Mouse (Mus musculus) kidney, embryonic 14.5 days (tissue): ENCODE measurements around the gene Tapt1. TPM values are rescaled to one million over a fixed set of nuclear protein-coding genes. Genes with fewer than 3 reads are reported as not detected.

Source experiments
- ATAC-seq: fragments of 200-750 bp; cut with Nextera tagmentation; 2 replicates; pipeline ENCODE4 v1.8.0; 2017; ENCODE audit warnings: moderate number of reproducible peaks, mild to moderate bottlenecking, moderate TSS enrichment, moderate library complexity; ENCODE audit not compliant: low FRiP score, low TSS enrichment
- H3K27ac ChIP-seq: fragments of 300-500 bp; sonication (generic); 2 replicates; pipeline ENCODE4 v1.5.1; 2014; ENCODE audit warnings: low read depth, mild to moderate bottlenecking, low read length, moderate library complexity, mixed read lengths
- H3K27me3 ChIP-seq: fragments of 300-500 bp; sonication (generic); 2 replicates; pipeline ENCODE4 v1.6.1; 2014; ENCODE audit warnings: mild to moderate bottlenecking, low read length; ENCODE audit not compliant: control insufficient read depth, insufficient read depth
- H3K36me3 ChIP-seq: fragments of 300-500 bp; sonication (generic); 2 replicates; pipeline ENCODE4 v1.6.1; 2014; ENCODE audit warnings: low read length, mixed read lengths; ENCODE audit not compliant: control insufficient read depth, insufficient read depth
- H3K4me1 ChIP-seq: fragments of 300-500 bp; sonication (generic); 2 replicates; pipeline ENCODE4 v1.6.1; 2014; ENCODE audit warnings: low read length, mixed read lengths; ENCODE audit not compliant: control insufficient read depth, insufficient read depth
- H3K4me2 ChIP-seq: fragments of 300-500 bp; sonication (generic); replicated peaks from 2 replicates; pipeline ENCODE4 v1.6.1; 2014; ENCODE audit warnings: low read depth, mild to moderate bottlenecking, low read length
- H3K4me3 ChIP-seq: fragments of 300-500 bp; sonication (generic); 2 replicates; pipeline ENCODE4 v1.5.1; 2014; ENCODE audit warnings: mild to moderate bottlenecking, low read length
- H3K9ac ChIP-seq: fragments of 300-500 bp; sonication (generic); 2 replicates; pipeline ENCODE4 v1.6.1; 2014; ENCODE audit warnings: low read depth, mild to moderate bottlenecking, low read length, moderate library complexity
- H3K9me3 ChIP-seq: fragments of 300-500 bp; sonication (generic); 2 replicates; pipeline ENCODE4 v1.6.1; 2016; ENCODE audit warnings: low read length; ENCODE audit not compliant: control insufficient read depth
- WGBS: fragments of 180-500 bp; shearing (Covaris S2); extraction: QIAGEN DNeasy Blood & Tissue Kit; methylation state at CpG from one replicate; pipeline ENCODE4 v1.1.7; 2014; 5-methylcytosine and 5-hydroxymethylcytosine counted together
- polyA plus RNA-seq: library from polyadenylated mRNA; unstranded; fragments of >200 nt; fragmentation: Nextera tagmentation; extraction: Ambion mirVana; gene quantifications from 2 replicates; pipeline ENCODE4 v1.2.1, GENCODE M21; 2014

The Tapt1 gene
- polyA plus RNA-seq, 1 experiment from 2014 or later, result 35.8 TPM

DNA sequence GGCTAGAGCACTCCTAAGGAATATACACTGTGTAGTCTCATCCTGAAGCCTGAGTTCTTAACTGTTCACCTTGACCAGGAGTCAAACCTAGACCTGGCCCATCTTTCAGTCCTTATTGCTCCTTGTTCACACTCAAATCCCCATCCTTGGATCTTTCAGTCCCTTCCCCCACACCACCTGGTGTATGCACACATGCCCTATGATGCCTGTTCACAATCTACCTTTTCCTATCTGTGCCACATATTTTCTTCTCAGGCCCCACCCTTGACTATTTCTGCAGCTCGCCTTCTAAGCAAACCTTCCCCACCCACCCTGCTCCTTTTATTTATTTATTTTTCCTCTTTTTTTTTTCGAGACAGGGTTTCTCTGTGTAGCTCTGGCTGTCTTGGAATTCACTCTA is 12.4 kb downstream of the Tapt1 start:
- ATAC-seq, result no peak
- Histone ChIP-seq H3K27ac (no peak overlapping the region), H3K36me3 (peaks cover 16% of the 10 kb centered on the region; the same call in 1 of the 2 replicates), H3K9ac (no peak overlapping the region), H3K9me3 (no peaks in the 10 kb centered on the region), H3K4me3 (no peak overlapping the region), H3K27me3 (no peaks in the 10 kb centered on the region), H3K4me2 (no peak overlapping the region), H3K4me1 (no peaks in the 10 kb centered on the region)
- WGBS, result 88% methylated on average over 2 of the region's 2 CpGs

- Histone ChIP-seq H3K4me3 (no peak overlapping the region), H3K9me3 (no peaks in the 10 kb centered on the region), H3K4me1 (no peaks in the 10 kb centered on the region), H3K4me2 (no peak overlapping the region), H3K27ac (no peak overlapping the region), H3K9ac (no peak overlapping the region), H3K27me3 (no peaks in the 10 kb centered on the region), H3K36me3 (peaks cover 16% of the 10 kb centered on the region; the same call in 1 of the 2 replicates)
- ATAC-seq, result no peak
- 97% methylated on average over 5 of the region's 5 CpGs for WGBS
Measured at GRCm38 (mm10) chr5:44213391-44213790, 13.0 kb downstream of the Tapt1 start.

DNA sequence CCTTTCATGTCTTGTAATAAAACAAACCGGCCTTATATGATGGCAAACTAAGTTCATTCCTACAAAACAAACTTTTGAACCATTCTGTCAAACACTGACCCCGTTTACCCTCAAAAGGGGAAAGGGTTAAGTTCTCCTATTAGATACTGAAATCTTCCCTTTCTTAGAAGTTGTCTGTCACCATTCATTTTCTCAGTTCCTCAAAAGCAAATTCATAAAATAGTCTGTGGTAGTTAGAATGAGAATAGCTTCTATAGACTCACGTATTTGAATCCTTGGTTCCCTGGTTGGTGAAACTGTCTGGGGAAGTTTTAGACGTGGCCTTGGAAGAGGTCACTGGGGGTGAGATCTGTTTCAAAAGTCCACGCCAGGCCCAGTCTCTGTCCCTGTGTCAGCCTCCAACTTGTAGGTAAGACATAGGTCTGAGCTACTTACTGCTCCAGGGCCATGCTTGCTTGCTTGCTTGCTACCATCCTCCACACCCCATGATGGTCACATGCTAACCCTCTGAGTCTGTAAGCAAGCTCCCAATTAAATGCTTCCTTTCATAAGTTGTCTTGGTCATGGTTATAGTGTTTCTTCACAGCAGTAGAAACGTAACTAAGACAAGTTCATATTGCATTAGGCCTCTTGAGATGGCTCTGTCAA is 14.5 kb downstream of the Tapt1 start:
- no peaks in the 10 kb centered on the region for H3K9me3 ChIP-seq
- ATAC-seq, result no peak
- H3K4me3 ChIP-seq, result no peak overlapping the region
- no peak overlapping the region for H3K9ac ChIP-seq
- peaks cover 16% of the 10 kb centered on the region; the same call in 1 of the 2 replicates for H3K36me3 ChIP-seq
- H3K27me3 ChIP-seq, result no peaks in the 10 kb centered on the region
- H3K4me2 ChIP-seq, result no peak overlapping the region
- no peak overlapping the region for H3K27ac ChIP-seq
- no peaks in the 10 kb centered on the region for H3K4me1 ChIP-seq
- WGBS, result 81% methylated on average over 6 of the region's 6 CpGs

- no peak overlapping the region for H3K27ac ChIP-seq
- no peaks in the 10 kb centered on the region for H3K27me3 ChIP-seq
- H3K4me1 ChIP-seq, result no peaks in the 10 kb centered on the region
- H3K9ac ChIP-seq, result no peak overlapping the region
- no peaks in the 10 kb centered on the region for H3K9me3 ChIP-seq
- 85% methylated on average over 4 of the region's 4 CpGs for WGBS
- no peak overlapping the region for H3K4me2 ChIP-seq
- H3K4me3 ChIP-seq, result no peak overlapping the region
- no peak for ATAC-seq
- peaks cover 11% of the 10 kb centered on the region for H3K36me3 ChIP-seq
Measured at GRCm38 (mm10) chr5:44207286-44207685, 19.1 kb downstream of the Tapt1 start.

DNA sequence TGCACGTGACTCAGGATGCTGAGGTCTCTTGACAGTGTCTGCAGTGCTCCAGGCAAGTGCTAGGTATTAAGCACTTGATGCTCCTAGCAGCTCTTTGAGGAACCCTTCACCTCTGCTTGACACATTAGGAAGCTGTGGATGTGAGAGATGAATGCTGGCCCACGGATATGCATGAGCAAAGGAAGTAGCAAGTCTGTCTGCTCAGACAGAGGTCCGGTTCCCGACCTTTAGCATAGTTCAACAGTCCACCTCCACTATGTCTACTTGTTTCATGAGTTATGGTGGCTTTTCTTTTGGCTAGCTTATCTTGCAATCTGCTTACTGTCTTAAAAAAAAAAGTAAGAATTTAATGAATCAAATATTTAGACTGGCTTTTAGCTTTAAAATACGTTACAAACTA is 19.8 kb downstream of the Tapt1 start:
- no peaks in the 10 kb centered on the region for H3K9me3 ChIP-seq
- H3K36me3 ChIP-seq, result peaks cover 8% of the 10 kb centered on the region
- H3K27me3 ChIP-seq, result no peaks in the 10 kb centered on the region
- WGBS, result 63% methylated on average over 5 of the region's 5 CpGs
- no peak overlapping the region for H3K27ac ChIP-seq
- no peak overlapping the region for H3K9ac ChIP-seq
- no peak overlapping the region for H3K4me3 ChIP-seq
- no peak for ATAC-seq
- H3K4me1 ChIP-seq, result no peaks in the 10 kb centered on the region
- no peak overlapping the region for H3K4me2 ChIP-seq

DNA sequence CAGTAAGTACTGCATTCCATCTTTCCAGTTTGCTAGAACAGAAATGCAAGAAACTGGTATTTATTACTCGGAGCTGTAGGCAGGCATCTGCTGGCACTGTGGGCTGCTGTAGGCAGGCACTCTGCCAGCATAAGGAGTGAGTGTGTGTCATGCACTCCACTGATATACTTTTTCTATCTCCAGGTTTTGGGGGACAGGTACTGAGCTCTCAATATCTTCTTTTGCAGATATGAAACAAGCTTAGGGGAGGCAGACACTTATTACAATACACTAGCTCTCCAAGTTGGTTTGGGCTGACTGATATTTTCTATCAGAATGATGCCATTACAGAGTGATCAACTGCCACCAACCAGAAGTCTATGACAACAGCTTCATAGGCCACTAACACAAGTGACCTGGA is 23.0 kb downstream of the Tapt1 start:
- WGBS, result 59% methylated on average over 1 of the region's 1 CpGs
- no peaks in the 10 kb centered on the region for H3K27me3 ChIP-seq
- peaks cover 9% of the 10 kb centered on the region for H3K36me3 ChIP-seq
- no peak overlapping the region for H3K27ac ChIP-seq
- no peak overlapping the region for H3K4me3 ChIP-seq
- no peaks in the 10 kb centered on the region for H3K4me1 ChIP-seq
- H3K9ac ChIP-seq, result no peak overlapping the region
- ATAC-seq, result no peak
- no peak overlapping the region for H3K4me2 ChIP-seq
- no peaks in the 10 kb centered on the region for H3K9me3 ChIP-seq

GRCm38 (mm10) chr5:44201665-44202064 is 24.8 kb downstream of the Tapt1 start:
- Histone ChIP-seq H3K9me3 (no peaks in the 10 kb centered on the region), H3K27ac (no peak overlapping the region), H3K4me1 (no peaks in the 10 kb centered on the region), H3K36me3 (peaks cover 9% of the 10 kb centered on the region), H3K4me3 (no peak overlapping the region), H3K27me3 (no peaks in the 10 kb centered on the region), H3K4me2 (no peak overlapping the region), H3K9ac (no peak overlapping the region)
- no peak for ATAC-seq

- Histone ChIP-seq H3K36me3 (peaks cover 12% of the 10 kb centered on the region), H3K27me3 (no peaks in the 10 kb centered on the region)
- 95% methylated on average over 4 of the region's 4 CpGs for WGBS
Measured at GRCm38 (mm10) chr5:44199109-44199508, 27.3 kb downstream of the Tapt1 start.

GRCm38 (mm10) chr5:44198471-44198870 is 28.0 kb downstream of the Tapt1 start:
- 89% methylated on average over 4 of the region's 4 CpGs for WGBS
- no peak for ATAC-seq
- Histone ChIP-seq H3K36me3 (peaks cover 18% of the 10 kb centered on the region), H3K27ac (no peak overlapping the region), H3K4me2 (no peak overlapping the region), H3K4me3 (no peak overlapping the region), H3K4me1 (no peaks in the 10 kb centered on the region), H3K9me3 (no peaks in the 10 kb centered on the region), H3K9ac (no peak overlapping the region), H3K27me3 (no peaks in the 10 kb centered on the region)

More at GRCm38 (mm10) chr5:44199109-44199508, 27.3 kb downstream of the Tapt1 start:
- H3K9me3 ChIP-seq, result no peaks in the 10 kb centered on the region
- no peak overlapping the region for H3K4me3 ChIP-seq
- no peak for ATAC-seq
- H3K4me1 ChIP-seq, result no peaks in the 10 kb centered on the region
- H3K27ac ChIP-seq, result no peak overlapping the region
- no peak overlapping the region for H3K9ac ChIP-seq
- no peak overlapping the region for H3K4me2 ChIP-seq
